Mouse (Mus musculus): ENCODE data around the gene Fam219b. TPM values are rescaled to one million over a fixed set of nuclear protein-coding genes. Genes with fewer than 3 reads are reported as not detected.

Fam219b gene
- polyA plus RNA-seq, 1 experiment: 20.9 TPM

GRCm38 (mm10) chr9:57525516-57525915 lies 11.8 kb upstream of the Fam219b start:
- Histone ChIP-seq H3K4me3 (ENCODE audit: insufficient read depth, poor library complexity, severe bottlenecking) (no peak overlapping the region), H3K79me2 (ENCODE audit: control insufficient read depth, insufficient read depth) (peaks cover 93% of the 10 kb centered on the region), H3K36me3 (ENCODE audit: control insufficient read depth, insufficient read depth) (peaks cover 18% of the 10 kb centered on the region), H3K79me3 (ENCODE audit: low read depth) (peaks cover 78% of the 10 kb centered on the region), H3K27me3 (ENCODE audit: control insufficient read depth, insufficient read depth, insufficient read length) (no peaks in the 10 kb centered on the region), H3ac (ENCODE audit: control insufficient read depth, insufficient read length, low read depth) (no peak overlapping the region)
- no peak for TF ChIP-seq MYOD1 (IDR thresholded peaks at IDR 0.05; ENCODE audit: control insufficient read depth, insufficient read length, low read depth)
- no peak for TF ChIP-seq MAX (IDR thresholded peaks at IDR 0.05)
- TF ChIP-seq MYOG (IDR thresholded peaks at IDR 0.05; ENCODE audit: control insufficient read depth, extremely low read depth, insufficient read length): no peak
- TF ChIP-seq USF1 (IDR thresholded peaks at IDR 0.05; ENCODE audit: low read depth): no peak
- no peak for TF ChIP-seq CEBPB (IDR thresholded peaks at IDR 0.05; ENCODE audit: low read depth)
- no peak for TF ChIP-seq CTCF (IDR thresholded peaks at IDR 0.05; ENCODE audit: control insufficient read depth, insufficient read depth, insufficient read length)
- no peak for TF ChIP-seq FOSL1 (IDR thresholded peaks at IDR 0.05; ENCODE audit: insufficient read depth, low read length, poor library complexity, severe bottlenecking)

GRCm38 (mm10) chr9:57526435-57526834 lies 10.9 kb upstream of the Fam219b start:
- no peak overlapping the region for H3K4me3 ChIP-seq (ENCODE audit: insufficient read depth, poor library complexity, severe bottlenecking)
- H3K79me3 ChIP-seq (ENCODE audit: low read depth): peaks cover 77% of the 10 kb centered on the region
- H3K36me3 ChIP-seq (ENCODE audit: control insufficient read depth, insufficient read depth): peaks cover 25% of the 10 kb centered on the region
- no peaks in the 10 kb centered on the region for H3K27me3 ChIP-seq (ENCODE audit: control insufficient read depth, insufficient read depth, insufficient read length)
- H3ac ChIP-seq (ENCODE audit: control insufficient read depth, insufficient read length, low read depth): no peak overlapping the region
- H3K79me2 ChIP-seq (ENCODE audit: control insufficient read depth, insufficient read depth): peaks cover 95% of the 10 kb centered on the region
- TF ChIP-seq MYOD1 (IDR thresholded peaks at IDR 0.05; ENCODE audit: control insufficient read depth, insufficient read length, low read depth): no peak
- no peak for TF ChIP-seq USF1 (IDR thresholded peaks at IDR 0.05; ENCODE audit: low read depth)
- TF ChIP-seq FOSL1 (IDR thresholded peaks at IDR 0.05; ENCODE audit: insufficient read depth, low read length, poor library complexity, severe bottlenecking): no peak

GRCm38 (mm10) chr9:57531946-57532345 lies 5.4 kb upstream of the Fam219b start:
- no peak overlapping the region for H3K4me3 ChIP-seq (ENCODE audit: insufficient read depth, poor library complexity, severe bottlenecking)
- no peaks in the 10 kb centered on the region for H3K27me3 ChIP-seq (ENCODE audit: control insufficient read depth, insufficient read depth, insufficient read length)
- peaks cover 23% of the 10 kb centered on the region for H3K79me3 ChIP-seq (ENCODE audit: low read depth)
- no peak overlapping the region for H3ac ChIP-seq (ENCODE audit: control insufficient read depth, insufficient read length, low read depth)
- TF ChIP-seq FOSL1 (IDR thresholded peaks at IDR 0.05; ENCODE audit: insufficient read depth, low read length, poor library complexity, severe bottlenecking) (no peak), USF1 (IDR thresholded peaks at IDR 0.05; ENCODE audit: low read depth) (no peak)
- H3K79me2 ChIP-seq (ENCODE audit: control insufficient read depth, insufficient read depth): peaks cover 46% of the 10 kb centered on the region
- H3K36me3 ChIP-seq (ENCODE audit: control insufficient read depth, insufficient read depth): peaks cover 58% of the 10 kb centered on the region

GRCm38 (mm10) chr9:57536362-57536761 lies 966 bp upstream of the Fam219b start:
- no peaks in the 10 kb centered on the region for H3K27me3 ChIP-seq (ENCODE audit: control insufficient read depth, insufficient read depth, insufficient read length)
- no peak overlapping the region for H3ac ChIP-seq (ENCODE audit: control insufficient read depth, insufficient read length, low read depth)
- TF ChIP-seq CTCF (IDR thresholded peaks at IDR 0.05; ENCODE audit: control insufficient read depth, insufficient read depth, insufficient read length): no peak
- no peak for TF ChIP-seq FOSL1 (IDR thresholded peaks at IDR 0.05; ENCODE audit: insufficient read depth, low read length, poor library complexity, severe bottlenecking)
- no peak for TF ChIP-seq MYOG (IDR thresholded peaks at IDR 0.05; ENCODE audit: control insufficient read depth, extremely low read depth, insufficient read length)
- TF ChIP-seq MYOD1 (IDR thresholded peaks at IDR 0.05; ENCODE audit: control insufficient read depth, insufficient read length, low read depth): no peak
- TF ChIP-seq CEBPB (IDR thresholded peaks at IDR 0.05; ENCODE audit: low read depth): no peak
- no peak for TF ChIP-seq USF1 (IDR thresholded peaks at IDR 0.05; ENCODE audit: low read depth)
- no peak for TF ChIP-seq MAX (IDR thresholded peaks at IDR 0.05)
- peak overlapping the region; percentile 66 for H3K4me3 ChIP-seq (ENCODE audit: insufficient read depth, poor library complexity, severe bottlenecking)
- peaks cover 54% of the 10 kb centered on the region for H3K36me3 ChIP-seq (ENCODE audit: control insufficient read depth, insufficient read depth)
- peaks cover 9% of the 10 kb centered on the region for H3K79me3 ChIP-seq (ENCODE audit: low read depth)
- peaks cover 23% of the 10 kb centered on the region for H3K79me2 ChIP-seq (ENCODE audit: control insufficient read depth, insufficient read depth)

- Histone ChIP-seq H3ac (ENCODE audit: control insufficient read depth, insufficient read length, low read depth) (peak overlapping the region; percentile 86), H3K36me3 (ENCODE audit: control insufficient read depth, insufficient read depth) (peaks cover 53% of the 10 kb centered on the region), H3K4me3 (ENCODE audit: insufficient read depth, poor library complexity, severe bottlenecking) (peak overlapping the region; percentile 66), H3K79me2 (ENCODE audit: control insufficient read depth, insufficient read depth) (peaks cover 16% of the 10 kb centered on the region), H3K27me3 (ENCODE audit: control insufficient read depth, insufficient read depth, insufficient read length) (no peaks in the 10 kb centered on the region), H3K79me3 (ENCODE audit: low read depth) (peaks cover 9% of the 10 kb centered on the region)
- no peak for TF ChIP-seq FOSL1 (IDR thresholded peaks at IDR 0.05; ENCODE audit: insufficient read depth, low read length, poor library complexity, severe bottlenecking)
- no peak for TF ChIP-seq CTCF (IDR thresholded peaks at IDR 0.05; ENCODE audit: control insufficient read depth, insufficient read depth, insufficient read length)
- TF ChIP-seq MYOD1 (IDR thresholded peaks at IDR 0.05; ENCODE audit: control insufficient read depth, insufficient read length, low read depth): no peak
- no peak for TF ChIP-seq MAX (IDR thresholded peaks at IDR 0.05)
- no peak for TF ChIP-seq CEBPB (IDR thresholded peaks at IDR 0.05; ENCODE audit: low read depth)
- no peak for TF ChIP-seq USF1 (IDR thresholded peaks at IDR 0.05; ENCODE audit: low read depth)
- no peak for TF ChIP-seq MYOG (IDR thresholded peaks at IDR 0.05; ENCODE audit: control insufficient read depth, extremely low read depth, insufficient read length)
Measured at GRCm38 (mm10) chr9:57537728-57538181, 427 bp downstream of the Fam219b start.

GRCm38 (mm10) chr9:57539550-57539949 lies 2.2 kb downstream of the Fam219b start:
- no peak overlapping the region for H3K4me3 ChIP-seq (ENCODE audit: insufficient read depth, poor library complexity, severe bottlenecking)
- H3K79me2 ChIP-seq (ENCODE audit: control insufficient read depth, insufficient read depth): peaks cover 16% of the 10 kb centered on the region
- TF ChIP-seq CTCF (IDR thresholded peaks at IDR 0.05; ENCODE audit: control insufficient read depth, insufficient read depth, insufficient read length) (no peak), MYOG (IDR thresholded peaks at IDR 0.05; ENCODE audit: control insufficient read depth, extremely low read depth, insufficient read length) (no peak), USF1 (IDR thresholded peaks at IDR 0.05; ENCODE audit: low read depth) (no peak), MAX (IDR thresholded peaks at IDR 0.05) (no peak), MYOD1 (IDR thresholded peaks at IDR 0.05; ENCODE audit: control insufficient read depth, insufficient read length, low read depth) (no peak), CEBPB (IDR thresholded peaks at IDR 0.05; ENCODE audit: low read depth) (no peak)
- no peaks in the 10 kb centered on the region for H3K27me3 ChIP-seq (ENCODE audit: control insufficient read depth, insufficient read depth, insufficient read length)
- H3K36me3 ChIP-seq (ENCODE audit: control insufficient read depth, insufficient read depth): peaks cover 52% of the 10 kb centered on the region
- H3ac ChIP-seq (ENCODE audit: control insufficient read depth, insufficient read length, low read depth): no peak overlapping the region
- peaks cover 9% of the 10 kb centered on the region for H3K79me3 ChIP-seq (ENCODE audit: low read depth)

Data from C2C12 (cell line).